Mouse (Mus musculus) lung, postnatal 0 days (tissue): ENCODE measurements at regions not wholly inside any gene's neighbourhood (a gene's known extent, or its start where the extent isn't known, plus 50 kb on each side); places are given as distances from the start of the nearest gene placed in this dataset.
"Not testable (repeated sequence)": the region's sequence is repeated elsewhere in the genome, so short reads cannot be mapped to it uniquely, and the experiment has no call there.

Experiments used
- CTCF ChIP-seq: IDR thresholded peaks from 2 replicates; pipeline ENCODE4 v1.5.1; 2016; ENCODE audit warnings: antibody characterized with exemption, mild to moderate bottlenecking
- EP300 ChIP-seq: IDR thresholded peaks from 2 replicates; pipeline ENCODE4 v1.6.1; 2016; ENCODE audit warnings: antibody characterized with exemption, mild to moderate bottlenecking, control low read depth

DNA sequence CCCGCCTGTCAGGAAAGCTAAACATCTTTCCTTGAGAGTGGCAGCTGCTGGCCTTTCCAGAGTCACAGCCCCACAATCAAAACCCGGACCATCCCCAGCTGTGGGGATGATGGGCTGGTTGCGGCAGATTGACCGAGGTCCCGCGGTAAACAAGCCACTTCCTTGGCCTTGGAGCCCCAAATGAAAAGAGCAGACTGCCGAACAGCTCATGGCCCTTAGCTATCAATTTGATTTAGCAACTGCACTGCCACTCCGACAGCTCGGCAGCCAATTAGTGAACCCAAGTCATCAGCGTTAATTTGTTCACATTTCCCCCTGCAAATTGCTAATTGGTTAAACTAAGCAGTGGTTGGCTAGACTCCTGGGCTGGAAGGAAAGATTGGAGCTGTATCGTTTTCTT lies 1155.3 kb downstream of the Sorcs3 start:
- TF ChIP-seq CTCF, EP300: not testable (repeated sequence)
